Mouse (Mus musculus): ENCODE results near the gene Stkld1.
"Not testable (repeated sequence)": the region's sequence is repeated elsewhere in the genome, so short reads cannot be mapped to it uniquely, and the experiment has no call there.

Gene Stkld1

DNA sequence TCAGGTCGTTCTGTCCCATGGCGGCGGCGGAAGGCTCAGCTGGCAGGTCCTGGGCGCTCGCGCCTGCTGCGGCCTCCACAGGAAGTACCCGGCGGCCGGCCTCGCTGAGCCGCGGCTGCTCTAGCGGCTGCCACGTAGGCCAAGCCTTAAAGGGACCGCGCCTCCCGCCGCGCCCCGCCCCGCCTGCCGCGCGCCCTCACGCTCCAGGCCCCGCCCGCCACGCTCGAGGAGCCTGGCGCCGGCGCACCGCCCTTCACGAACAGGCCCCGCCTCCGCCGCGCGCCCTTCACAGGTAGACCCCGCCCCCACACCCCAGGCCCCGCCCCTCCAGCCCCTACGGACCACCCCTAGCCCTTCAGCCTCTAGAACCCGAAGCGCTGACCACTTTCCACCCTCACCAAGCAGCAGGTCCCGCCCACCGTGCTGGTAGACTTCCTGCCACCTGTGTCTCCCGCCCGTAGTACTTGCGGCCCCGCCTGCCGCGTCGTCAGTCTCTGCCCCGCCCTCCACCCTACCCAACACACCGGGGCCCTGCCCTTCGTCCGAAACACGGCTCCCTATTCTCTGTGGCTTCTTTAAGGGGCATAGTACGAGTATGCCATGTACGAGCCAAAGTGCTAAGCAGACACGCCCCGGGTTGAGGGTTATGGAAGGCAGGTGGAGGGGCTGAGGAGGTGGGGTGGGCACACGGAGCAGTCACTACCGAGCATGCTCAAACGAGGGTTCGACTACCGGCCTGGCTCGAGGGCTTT, at the start of gene Stkld1, which contains the start of gene Surf4:
Gene Stkld1 (plus strand): TSS at position 744 of the 752 bp plus-strand sequence.
Gene Surf4 (minus strand): TSS at position 625 of the 752 bp plus-strand sequence.
- DNase-seq (ENCODE audit: low spot score) = peak; percentile 92

DNA sequence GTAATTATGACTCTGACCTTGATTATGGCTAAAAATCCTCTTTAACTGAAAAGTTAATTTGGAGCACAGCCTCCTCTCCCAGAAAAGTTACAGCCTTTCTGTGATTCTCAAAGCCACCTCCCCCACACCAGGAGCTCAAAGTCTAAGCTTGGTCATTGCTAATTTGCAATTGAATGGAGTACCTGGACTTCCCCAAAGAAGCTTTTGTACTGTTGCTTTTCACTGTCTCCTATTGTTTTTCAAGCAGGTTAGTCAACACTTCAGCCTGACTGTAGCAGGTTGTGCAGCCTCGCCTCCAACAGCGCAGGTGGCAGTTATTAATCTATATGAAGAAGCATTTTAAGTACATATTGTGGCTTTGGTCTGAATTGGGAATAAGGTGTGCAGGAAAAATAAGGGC, 48.3 kb upstream of the Stkld1 start:
- DNase-seq (ENCODE audit: low spot score) = not testable (repeated sequence)

DNA sequence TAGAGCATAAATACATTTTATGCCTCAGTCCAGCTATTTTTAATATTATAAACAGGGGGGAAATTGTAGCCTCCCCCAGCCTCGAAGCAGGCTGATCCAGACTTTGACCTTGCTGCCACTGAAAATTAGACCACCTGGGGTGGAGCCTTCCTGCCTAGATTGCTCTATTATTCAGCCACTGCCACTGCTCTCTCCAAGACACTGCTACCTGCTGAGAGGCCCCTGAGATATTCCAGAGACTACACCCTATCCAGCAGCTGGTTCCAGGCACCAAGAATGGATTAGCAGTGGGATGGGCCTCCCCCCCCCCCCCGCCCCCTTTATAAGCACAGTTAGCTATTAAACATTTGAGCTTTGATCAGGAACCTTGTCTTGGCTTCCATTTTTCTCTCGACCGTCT, 47.7 kb upstream of the Stkld1 start:
- not testable (repeated sequence) for DNase-seq (ENCODE audit: low spot score)

DNA sequence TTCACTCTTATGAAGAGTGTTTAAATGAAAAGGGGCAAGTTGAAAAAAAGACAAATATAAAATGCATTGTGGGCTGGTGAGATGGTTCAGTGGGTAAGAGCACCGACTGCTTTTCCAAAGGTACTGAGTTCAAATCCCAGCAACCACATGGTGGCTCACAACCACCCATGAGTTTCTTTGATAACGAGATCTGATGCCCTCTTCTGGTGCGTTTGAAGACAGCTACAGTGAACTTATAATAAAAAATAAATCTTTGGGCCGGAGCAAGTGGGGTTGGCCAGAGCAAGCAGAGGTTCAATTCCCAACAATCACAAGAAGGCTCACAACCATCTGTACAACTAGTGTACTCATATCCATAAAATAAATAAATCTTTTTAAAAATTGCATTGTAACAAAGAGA, 37.9 kb upstream of the Stkld1 start:
- DNase-seq (ENCODE audit: low spot score) = no peak

DNA sequence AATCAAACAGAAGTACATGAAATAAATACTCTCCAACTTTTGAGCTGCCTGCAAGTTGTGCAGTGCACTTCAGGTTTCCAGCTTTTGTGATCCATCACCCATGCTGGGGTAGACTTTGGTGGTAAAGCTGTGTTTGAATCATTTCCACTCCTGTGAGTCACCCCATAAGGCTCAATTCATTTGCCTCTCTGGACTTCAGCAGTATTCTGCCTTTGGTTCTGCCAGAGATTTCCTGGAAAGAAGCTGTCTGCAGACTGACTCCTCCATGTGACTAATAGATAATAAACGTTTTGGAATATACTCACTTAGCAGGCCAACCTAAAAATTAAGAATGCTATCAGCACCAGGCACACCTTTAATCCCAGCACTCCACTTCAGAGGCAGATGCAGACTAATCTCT, 33.1 kb upstream of the Stkld1 start:
- DNase-seq (ENCODE audit: low spot score) = no peak

GRCm38 (mm10) chr2:26901834-26902400, 31.9 kb upstream of the Stkld1 start:
- DNase-seq (ENCODE audit: low spot score) = no peak

- peak; percentile 95 for DNase-seq (ENCODE audit: low spot score)
Observed at GRCm38 (mm10) chr2:26902467-26903220, 31.2 kb upstream of the Stkld1 start, which contains the start of gene Surf6. Surf6 (minus strand) TSS chr2:26902879.

DNA sequence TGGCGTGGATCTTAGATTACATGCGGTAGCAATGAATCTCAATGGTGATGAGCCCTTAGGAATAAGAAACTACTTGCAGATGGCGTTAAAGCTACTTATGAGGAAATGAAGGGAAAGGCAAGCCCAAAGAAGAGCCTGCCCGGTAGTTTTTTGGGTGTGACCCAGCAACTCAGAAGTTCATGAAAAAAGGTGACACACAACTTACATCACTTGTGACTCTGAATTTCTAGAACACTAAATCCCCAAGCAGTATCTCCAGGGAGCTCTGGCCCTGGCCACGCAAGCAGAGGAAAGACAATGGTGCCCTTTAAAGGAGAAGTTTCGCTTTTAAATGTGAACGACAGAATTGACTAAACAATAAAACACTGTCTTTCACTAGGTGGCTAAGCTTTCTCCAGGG, 30.5 kb upstream of the Stkld1 start:
- peak; percentile 40 for DNase-seq (ENCODE audit: low spot score)

- DNase-seq (ENCODE audit: low spot score) = no peak
Observed at GRCm38 (mm10) chr2:26905936-26906335, 27.9 kb upstream of the Stkld1 start.

DNA sequence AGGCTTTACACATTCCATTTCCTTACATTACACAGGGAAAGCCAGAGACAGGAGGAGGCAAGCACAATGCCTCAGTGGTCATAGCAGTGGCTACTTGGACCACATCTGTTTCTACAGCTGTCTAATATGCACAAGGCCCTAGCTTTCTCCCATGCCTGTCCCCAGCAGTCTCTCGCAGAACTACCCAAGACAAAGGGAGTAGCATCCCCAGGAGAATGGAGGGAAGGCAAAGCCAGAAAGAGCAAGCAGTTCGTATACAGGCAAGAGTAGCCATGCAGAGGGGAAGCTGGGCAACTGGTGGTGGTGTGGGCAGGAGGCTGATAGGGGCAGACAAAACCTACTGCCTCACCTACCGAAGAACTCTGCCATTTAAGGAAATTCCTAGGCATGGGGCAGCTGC, 27.4 kb upstream of the Stkld1 start:
- DNase-seq (ENCODE audit: low spot score) = no peak

GRCm38 (mm10) chr2:26907109-26907508, 26.7 kb upstream of the Stkld1 start:
- DNase-seq (ENCODE audit: low spot score) = peak; percentile 48

DNA sequence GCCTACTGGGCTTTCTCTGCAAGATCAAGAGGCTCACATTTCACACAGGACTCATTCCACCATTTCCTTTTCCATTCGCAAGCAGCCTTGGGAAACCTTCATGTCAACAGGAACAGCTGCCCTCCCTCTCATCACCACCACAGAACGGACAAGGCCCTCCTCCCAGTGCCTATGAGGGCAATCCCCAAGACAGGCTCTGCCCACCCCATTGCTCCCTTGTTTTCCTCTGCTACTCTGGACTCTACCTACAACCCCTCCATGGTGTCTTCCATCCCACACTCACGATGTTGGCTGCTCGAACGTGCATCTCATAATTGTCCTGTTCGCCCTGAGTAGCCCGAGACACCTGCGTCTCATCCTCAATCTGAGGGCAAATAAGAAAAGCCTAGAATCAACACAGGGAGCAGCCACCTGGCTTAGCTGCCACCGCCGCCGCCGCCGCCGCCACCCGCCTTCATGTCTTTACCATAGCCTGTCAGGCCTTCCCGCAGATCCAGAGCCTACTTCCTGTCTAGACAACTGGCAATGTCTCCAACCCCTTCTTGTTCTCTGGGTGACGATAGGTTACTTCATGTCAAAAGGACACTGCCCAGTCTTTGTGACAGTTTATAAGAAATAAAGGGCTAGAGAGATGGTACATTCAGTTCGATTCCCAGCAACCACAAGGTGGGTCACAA, 25.0 kb upstream of the Stkld1 start:
- DNase-seq (ENCODE audit: low spot score) = no peak

DNA sequence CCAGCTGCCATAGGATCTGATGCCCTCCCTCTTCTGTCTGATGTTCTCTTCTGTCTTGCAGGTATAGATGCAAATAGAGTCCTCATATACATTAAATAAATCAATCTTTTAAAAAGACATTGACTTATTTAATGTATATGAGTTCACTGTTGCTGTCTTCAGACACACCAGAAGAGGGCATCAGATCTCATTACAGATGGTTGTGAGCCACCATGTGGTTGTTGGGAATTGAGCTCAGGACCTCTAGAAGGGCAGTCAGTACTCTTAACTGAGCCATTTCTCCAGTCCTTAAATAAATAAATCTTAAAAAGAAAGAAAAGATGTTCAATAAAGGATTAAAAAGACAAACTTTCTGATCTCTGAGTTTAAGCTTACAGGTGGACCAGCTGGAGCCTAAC, 24.5 kb upstream of the Stkld1 start:
- no peak for DNase-seq (ENCODE audit: low spot score)

DNA sequence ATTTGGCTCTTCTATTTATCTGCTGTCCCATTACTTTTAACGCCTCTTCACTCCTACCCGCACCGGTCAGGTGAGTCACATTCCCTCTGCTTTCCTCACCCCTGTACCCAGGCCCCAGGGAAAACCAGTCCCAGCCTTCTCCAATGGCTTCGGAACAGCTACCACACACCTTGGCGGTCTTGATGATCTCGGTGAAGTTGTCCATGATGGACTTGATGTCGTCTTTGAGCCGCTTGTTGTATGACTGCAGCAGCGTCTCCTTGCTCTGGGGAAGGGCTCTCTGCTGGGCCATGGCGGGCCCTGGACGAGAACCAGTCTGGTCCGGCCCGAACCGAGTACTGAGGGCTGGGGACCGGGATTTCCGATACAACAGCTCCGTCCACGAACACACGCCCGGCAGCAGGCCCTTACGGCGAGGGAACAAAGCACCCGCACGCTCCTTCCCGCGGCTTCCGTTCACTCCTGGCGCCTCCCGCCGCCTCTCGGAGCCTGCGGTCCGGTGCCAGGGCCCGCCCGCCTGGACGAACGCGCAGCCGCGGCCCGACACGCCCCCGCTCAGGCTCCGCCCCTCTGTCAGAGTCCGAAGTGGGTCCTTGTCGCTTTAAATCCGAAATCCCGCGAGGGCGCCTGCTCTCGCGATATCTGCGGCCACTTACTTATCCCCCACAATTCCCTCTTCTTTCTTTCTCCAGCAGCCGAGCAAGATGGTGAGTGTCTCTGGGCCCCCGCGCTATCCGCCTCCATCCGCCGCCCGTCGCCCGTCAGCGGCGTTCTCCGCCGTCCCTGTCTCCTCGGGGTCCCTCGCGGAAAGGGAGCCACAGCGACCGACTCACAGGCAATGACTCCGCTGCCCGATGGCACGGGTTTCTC, 23.5 kb upstream of the Stkld1 start, which contains the start of the genes Med22 and Rpl7a:
Gene Med22 (minus strand): TSS at position 554 of the 870 bp plus-strand sequence.
Gene Rpl7a (plus strand): TSS at position 641 of the 870 bp plus-strand sequence.
- DNase-seq (ENCODE audit: low spot score) = peak; percentile 98

DNA sequence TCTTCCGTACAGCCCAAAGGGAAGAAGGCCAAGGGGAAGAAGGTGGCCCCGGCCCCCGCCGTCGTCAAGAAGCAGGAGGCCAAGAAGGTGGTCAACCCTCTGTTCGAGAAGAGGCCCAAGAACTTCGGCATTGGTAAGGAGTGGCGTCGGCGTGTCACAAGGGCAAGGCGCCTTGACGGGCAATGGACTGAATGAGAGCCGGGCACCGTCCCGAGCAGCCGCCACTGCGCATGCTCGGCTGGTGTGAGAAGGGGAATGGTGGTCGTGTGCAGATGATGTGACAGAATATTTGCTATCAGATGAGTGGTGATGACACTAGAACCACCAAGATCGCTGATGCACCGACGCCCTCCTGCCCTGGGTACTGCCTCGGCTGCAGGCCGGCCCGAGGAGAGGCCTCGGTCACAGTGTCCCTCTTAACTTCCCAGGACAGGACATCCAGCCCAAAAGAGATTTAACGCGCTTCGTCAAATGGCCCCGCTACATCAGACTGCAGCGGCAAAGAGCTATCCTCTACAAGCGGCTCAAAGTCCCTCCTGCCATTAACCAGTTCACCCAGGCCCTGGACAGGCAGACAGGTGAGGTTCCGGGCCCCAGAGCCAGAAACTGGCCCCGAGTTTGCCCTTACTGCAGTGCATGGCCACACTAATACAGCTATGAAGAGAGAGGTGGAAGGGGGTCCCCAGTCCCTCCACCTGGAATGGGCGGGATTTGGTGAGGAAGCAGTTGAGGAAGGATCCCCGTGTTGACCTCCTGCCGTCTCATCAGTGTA, 22.7 kb upstream of the Stkld1 start:
- DNase-seq (ENCODE audit: low spot score) = peak; percentile 64

GRCm38 (mm10) chr2:26912253-26912770, 21.5 kb upstream of the Stkld1 start:
- no peak for DNase-seq (ENCODE audit: low spot score)

DNA sequence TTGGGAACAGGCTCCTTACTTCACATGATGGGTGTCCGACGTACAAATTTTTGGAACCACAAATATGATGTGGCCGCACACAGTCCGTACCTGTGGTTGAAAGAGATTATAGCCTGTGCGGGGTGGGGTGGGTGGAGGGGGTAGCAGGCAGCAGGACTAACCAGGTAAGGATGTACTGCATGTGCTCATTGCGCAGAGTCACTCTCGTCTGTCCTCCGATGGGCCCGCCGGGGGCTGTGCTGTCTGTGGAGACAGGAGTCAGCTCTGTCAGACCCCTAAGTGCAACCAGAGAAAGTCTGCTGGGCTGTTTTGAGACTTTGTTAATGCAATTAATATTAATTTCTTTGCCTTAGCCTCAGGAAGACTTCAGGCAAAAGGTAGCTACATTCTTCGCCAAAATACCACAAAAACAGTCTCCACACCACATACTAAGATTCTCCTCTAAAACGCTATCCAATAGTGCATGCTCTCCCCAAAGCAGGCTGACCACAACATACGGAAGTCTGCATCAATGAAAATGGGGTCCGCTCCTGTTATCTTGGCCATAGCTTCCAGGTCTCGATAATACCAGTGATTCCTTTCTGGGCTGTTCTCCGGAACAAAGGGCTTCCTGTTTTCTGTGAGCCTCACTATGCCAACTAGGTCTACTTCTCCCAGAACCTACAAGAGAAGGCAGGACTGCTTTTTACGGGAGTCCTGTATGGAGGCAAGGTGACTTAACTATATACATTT, 20.3 kb upstream of the Stkld1 start:
- no peak for DNase-seq (ENCODE audit: low spot score)

DNA sequence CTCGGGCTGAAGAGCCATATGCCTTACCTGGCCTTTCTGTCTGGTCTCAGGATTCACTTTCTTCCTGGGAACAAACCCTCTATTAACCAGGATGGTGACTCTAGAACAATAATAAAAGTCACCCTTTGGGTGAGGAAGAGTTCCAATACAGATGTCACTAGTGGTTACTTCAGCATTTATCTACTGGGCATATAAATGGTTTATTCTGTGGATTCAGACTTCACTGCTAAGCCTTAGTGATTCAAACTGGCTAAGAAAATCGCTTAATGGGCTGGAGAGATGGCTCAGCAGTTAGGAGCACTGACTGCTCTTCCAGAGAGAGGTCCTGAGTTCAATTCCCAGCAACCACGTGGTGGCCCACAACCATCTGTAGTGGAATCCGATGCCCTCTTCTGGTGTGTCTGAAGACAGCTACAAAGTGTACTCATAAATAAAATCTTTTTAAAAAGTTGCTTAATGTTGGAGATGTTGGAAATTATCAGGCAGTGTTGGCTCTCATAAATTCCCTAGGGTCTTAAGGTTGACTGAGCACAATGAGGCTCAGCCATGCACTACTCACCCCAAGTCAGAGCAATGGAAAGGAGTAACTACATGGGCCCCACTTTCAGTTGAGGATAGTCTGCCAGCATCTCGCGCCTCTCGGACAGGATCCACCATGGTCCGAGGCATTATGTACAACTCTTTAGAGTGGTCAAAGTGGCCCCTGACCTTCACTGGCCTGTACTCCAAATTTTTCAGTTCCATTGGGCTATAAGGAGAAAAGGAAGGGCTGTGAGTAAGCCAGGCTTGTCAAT, 19.5 kb upstream of the Stkld1 start:
- DNase-seq (ENCODE audit: low spot score) = no peak
